Mouse (Mus musculus) CH12.LX (cell line): ENCODE results near the gene Cplx2. TPM values are rescaled to one million over a fixed set of nuclear protein-coding genes. Genes with fewer than 3 reads are reported as not detected.

ENCODE experiments used
- DNase-seq: peaks from one replicate; pipeline ENCODE4 v3.0.0-alpha.2; 2013; ENCODE audit errors: extremely low read depth
- H3K27ac ChIP-seq: 2 replicates; pipeline ENCODE4 v1.5.1; 2012; ENCODE audit warnings: low read depth, mild to moderate bottlenecking, control low read depth, moderate library complexity; ENCODE audit not compliant: insufficient read depth
- H3K27me3 ChIP-seq: replicated peaks from 2 replicates; pipeline ENCODE3; 2012; ENCODE audit warnings: inconsistent platforms
- H3K36me3 ChIP-seq, 2 experiments: replicated peaks in 1 of 2; 2 replicates each; pipeline versions ENCODE3 to v1.6.1; 2012; ENCODE audit warnings: inconsistent platforms in 1 of 2, low read length in 1 of 2, mild to moderate bottlenecking in 1 of 2, mixed read lengths in 1 of 2, moderate library complexity in 1 of 2; ENCODE audit not compliant: control insufficient read depth in 1 of 2, insufficient read depth in 1 of 2
- H3K4me1 ChIP-seq, 2 experiments: 2 replicates each; pipeline ENCODE4 v1.6.1; 2012; ENCODE audit warnings: inconsistent platforms in 1 of 2, moderate library complexity in 1 of 2; ENCODE audit not compliant: insufficient read depth in 2 of 2, control insufficient read depth in 1 of 2
- H3K4me2 ChIP-seq: 2 replicates; pipeline ENCODE4 v1.6.1; 2012; ENCODE audit warnings: low read depth, mild to moderate bottlenecking, control low read depth; ENCODE audit not compliant: poor library complexity, insufficient read depth, severe bottlenecking
- H3K4me3 ChIP-seq, 3 experiments: fragments of 150-350 bp in 1 of 3; sonication (generic) in 1 of 3; replicated peaks in 1 of 3; 2 replicates each; pipeline versions ENCODE3 to v1.5.1; 2011 to 2012; ENCODE audit warnings: low read depth in 2 of 3, low read length in 2 of 3, mild to moderate bottlenecking in 2 of 3, moderate library complexity in 2 of 3, control low read depth in 1 of 3, improper control_type of control experiment in 1 of 3, inconsistent platforms in 1 of 3, mixed read lengths in 1 of 3; ENCODE audit not compliant: poor library complexity in 1 of 3
- H3K79me2 ChIP-seq: replicated peaks from 2 replicates; pipeline ENCODE4 v1.6.1; 2012; ENCODE audit warnings: mild to moderate bottlenecking, moderate library complexity; ENCODE audit not compliant: control insufficient read depth, poor library complexity, insufficient read depth, severe bottlenecking; ENCODE audit errors: extremely low read depth
- H3K9ac ChIP-seq: 2 replicates; pipeline ENCODE4 v1.6.1; 2012; ENCODE audit warnings: low read depth, mild to moderate bottlenecking, control low read depth, moderate library complexity; ENCODE audit not compliant: insufficient read depth
- H3K9me3 ChIP-seq: replicated peaks from 2 replicates; pipeline ENCODE3; 2012; ENCODE audit warnings: low read length, inconsistent platforms, mixed read lengths
- BHLHE40 ChIP-seq: IDR thresholded peaks from 2 replicates; pipeline ENCODE4 v1.6.1; 2011; ENCODE audit warnings: mild to moderate bottlenecking, low read depth, low read length, improper control_type of control experiment
- CHD2 ChIP-seq: IDR thresholded peaks from 2 replicates; pipeline ENCODE4 v1.6.1; 2011; ENCODE audit warnings: low read length, improper control_type of control experiment
- CTCF ChIP-seq, 2 experiments: IDR thresholded peaks in 1 of 2; conservative IDR thresholded peaks in 1 of 2; 2 replicates each; pipeline ENCODE4 v1.5.1; 2011 to 2012; ENCODE audit warnings: low read depth in 2 of 2, low read length in 2 of 2, improper control_type of control experiment in 1 of 2, inconsistent platforms in 1 of 2, mild to moderate bottlenecking in 1 of 2, moderate library complexity in 1 of 2
- ETS1 ChIP-seq: conservative IDR thresholded peaks from 2 replicates; pipeline ENCODE4 v1.6.1; 2012; ENCODE audit warnings: low read depth, mild to moderate bottlenecking, inconsistent platforms, low read length, improper control_type of control experiment, moderate library complexity
- HCFC1 ChIP-seq: IDR thresholded peaks from 2 replicates; pipeline ENCODE4 v1.6.1; 2012; ENCODE audit warnings: low read depth, mild to moderate bottlenecking, inconsistent platforms, low read length, improper control_type of control experiment
- IRF4 ChIP-seq: IDR thresholded peaks from 2 replicates; pipeline ENCODE4 v1.6.1; 2014; ENCODE audit warnings: low read depth, mild to moderate bottlenecking, inconsistent platforms, low read length, improper control_type of control experiment
- JUND ChIP-seq: conservative IDR thresholded peaks from 2 replicates; pipeline ENCODE4 v1.6.1; 2011; ENCODE audit warnings: low read depth, low read length, improper control_type of control experiment
- KAT2A ChIP-seq: IDR thresholded peaks from 2 replicates; pipeline ENCODE4 v1.6.1; 2012; ENCODE audit warnings: low read length, improper control_type of control experiment, inconsistent platforms; ENCODE audit not compliant: insufficient replicate concordance
- MAX ChIP-seq: IDR thresholded peaks from 2 replicates; pipeline ENCODE4 v1.6.1; 2011; ENCODE audit warnings: low read length, improper control_type of control experiment
- MAZ ChIP-seq: IDR thresholded peaks from 2 replicates; pipeline ENCODE4 v1.6.1; 2012; ENCODE audit warnings: low read depth, mild to moderate bottlenecking, inconsistent platforms, low read length, improper control_type of control experiment, moderate library complexity
- MXI1 ChIP-seq: IDR thresholded peaks from 2 replicates; pipeline ENCODE4 v1.6.1; 2011; ENCODE audit warnings: mild to moderate bottlenecking, low read depth, low read length, improper control_type of control experiment
- NRF1 ChIP-seq: IDR thresholded peaks from 2 replicates; pipeline ENCODE4 v1.6.1; 2014; ENCODE audit warnings: low read depth, mild to moderate bottlenecking, inconsistent platforms, low read length, improper control_type of control experiment, moderate library complexity
- POLR2A ChIP-seq: IDR thresholded peaks from 2 replicates; pipeline ENCODE4 v1.6.1; 2011; ENCODE audit warnings: low read depth, mild to moderate bottlenecking, improper control_type of control experiment, low read length
- RAD21 ChIP-seq: IDR thresholded peaks from 2 replicates; pipeline ENCODE4 v1.6.1; 2011; ENCODE audit warnings: low read depth, mild to moderate bottlenecking, low read length, improper control_type of control experiment, moderate library complexity
- RCOR1 ChIP-seq: conservative IDR thresholded peaks from 2 replicates; pipeline ENCODE4 v1.6.1; 2012; ENCODE audit warnings: low read depth, mild to moderate bottlenecking, inconsistent platforms, low read length, improper control_type of control experiment
- TBP ChIP-seq: conservative IDR thresholded peaks from 2 replicates; pipeline ENCODE4 v1.6.1; 2011; ENCODE audit warnings: low read depth, low read length, improper control_type of control experiment
- TCF12 ChIP-seq: IDR thresholded peaks from 2 replicates; pipeline ENCODE4 v1.6.1; 2014; ENCODE audit warnings: low read depth, mild to moderate bottlenecking, inconsistent platforms, low read length, improper control_type of control experiment
- ZNF384 ChIP-seq: IDR thresholded peaks from 2 replicates; pipeline ENCODE4 v1.6.1; 2012; ENCODE audit warnings: low read depth, low read length, improper control_type of control experiment, inconsistent platforms
- dilution Hi-C: fragments of 300-500 bp; cut with MboI; formaldehyde crosslinking; loops from 2 replicates; pipeline ENCODE4 v1.14.3; 2020; ENCODE audit warnings: low sequenced_read_pairs; ENCODE audit not compliant: extremely low pct_unique_long_range_greater_than_20kb, extremely low pct_ligation_motif_present
- in situ Hi-C: fragments of 300-500 bp; cut with MboI; formaldehyde crosslinking; loops from 3 replicates; pipeline ENCODE4 v1.14.3; 2019; ENCODE audit warnings: low sequenced_read_pairs, low pct_ligation_motif_present, low pct_unique_long_range_greater_than_20kb, mixed read lengths
- polyA plus RNA-seq: library from polyadenylated mRNA; unstranded; fragments of >175 nt; gene quantifications from 2 replicates; pipeline ENCODE4 v1.2.1, GENCODE M21; 2012; ENCODE audit warnings: low read depth; ENCODE audit not compliant: insufficient read length
- total RNA-seq, 2 experiments: library from RNA; depleted of rRNA; stranded (reverse); fragments of 300-350 nt in 1 of 2; fragments of >200 nt in 1 of 2; gene quantifications; 2 replicates each; pipeline ENCODE4 v1.2.3; 2012 to 2014

The Cplx2 gene
- total and polyA plus RNA-seq, 3 experiments = 0.05 to 0.21 (median 0.19) TPM

- Histone ChIP-seq H3K36me3 (no peaks in the 10 kb centered on the region), H3K4me1 (no peaks in the 10 kb centered on the region), H3K27ac (no peak overlapping the region), H3K4me3 (no peak overlapping the region), H3K4me2 (no peak overlapping the region), H3K9ac (no peak overlapping the region), H3K27me3 (peaks cover 10% of the 10 kb centered on the region), H3K79me2 (no peaks in the 10 kb centered on the region), H3K9me3 (peaks cover 4% of the 10 kb centered on the region)
- in situ Hi-C loops (no loop called here), dilution Hi-C loops (no loop called here)
- DNase-seq = no peak
- TF ChIP-seq RAD21 (no peak), TCF12 (no peak), MXI1 (no peak), CTCF (conservative IDR thresholded peaks at IDR 0.05 in 1 of 2, IDR thresholded peaks at IDR 0.05 in 1 of 2; ENCODE audit: low read depth in 2 of 2, low read length in 2 of 2) (no peak), ZNF384 (no peak), ETS1 (no peak)
Observed at GRCm38 (mm10) chr13:54402346-54402745, 31.2 kb downstream of the Cplx2 start.

GRCm38 (mm10) chr13:54403224-54404070 lies 32.3 kb downstream of the Cplx2 start:
- no peak overlapping the region for H3K9ac ChIP-seq
- DNase-seq = no peak
- H3K4me3 ChIP-seq = no peak overlapping the region
- H3K36me3 ChIP-seq = no peaks in the 10 kb centered on the region
- in situ Hi-C loops = no loop called here
- no peak overlapping the region for H3K4me2 ChIP-seq
- peaks cover 7% of the 10 kb centered on the region for H3K27me3 ChIP-seq
- dilution Hi-C loops = no loop called here
- no peak for TF ChIP-seq RCOR1
- TF ChIP-seq POLR2A = no peak
- TF ChIP-seq BHLHE40 = no peak
- TF ChIP-seq RAD21 = no peak
- TF ChIP-seq TBP = no peak
- no peak for TF ChIP-seq NRF1
- TF ChIP-seq TCF12 = no peak
- no peak for TF ChIP-seq IRF4
- no peak for TF ChIP-seq KAT2A
- TF ChIP-seq MAZ = no peak
- no peak for TF ChIP-seq CHD2
- TF ChIP-seq MAX = no peak
- no peak for TF ChIP-seq HCFC1
- no peak for TF ChIP-seq JUND
- TF ChIP-seq, all 38 proteins: peak for 0
- Histone ChIP-seq H3K79me2 (no peaks in the 10 kb centered on the region), H3K9me3 (peaks cover 4% of the 10 kb centered on the region), H3K27ac (no peak overlapping the region), H3K4me1 (no peaks in the 10 kb centered on the region)
